Mouse (Mus musculus) lung, adult 2 months (tissue): ENCODE results near the gene Fxyd2. TPM values are rescaled to one million over a fixed set of nuclear protein-coding genes. Genes with fewer than 3 reads are reported as not detected.
A peak's percentile ranks its signal among the peaks of the same experiment; 100 is the strongest.

Source experiments
- DNase-seq: peaks from one replicate; pipeline ENCODE4 v3.0.0; 2022
- H3K4me1 ChIP-seq: fragments of 200-500 bp; 2 replicates; pipeline ENCODE4 v1.6.1; 2011; ENCODE audit warnings: low read length; ENCODE audit not compliant: control insufficient read depth, insufficient read depth
- H3K4me3 ChIP-seq: fragments of 200-500 bp; replicated peaks from 2 replicates; pipeline ENCODE3; 2011; ENCODE audit warnings: low read depth, mild to moderate bottlenecking, control low read depth, low read length; ENCODE audit errors: extremely low read depth
- CTCF ChIP-seq: fragments of 200-500 bp; IDR thresholded peaks from 2 replicates; pipeline ENCODE4 v1.5.1; 2011; ENCODE audit warnings: mild to moderate bottlenecking, low read length, control low read depth; ENCODE audit not compliant: insufficient read depth
- POLR2A ChIP-seq: fragments of 200-500 bp; IDR thresholded peaks from 2 replicates; pipeline ENCODE4 v1.6.1; 2011; ENCODE audit warnings: low read depth, mild to moderate bottlenecking, control low read depth, low read length, borderline replicate concordance; ENCODE audit errors: extremely low read depth
- WGBS: fragments of 180-500 bp; shearing (Covaris S2); methylation state at CpG from one replicate; pipeline ENCODE4 v1.1.7; 2018; 5-methylcytosine and 5-hydroxymethylcytosine counted together
- polyA plus RNA-seq: library from polyadenylated mRNA; depleted of rRNA; stranded (reverse); fragments of >200 nt; gene quantifications from 2 replicates; pipeline ENCODE4 v1.2.3, GENCODE M21; 2012; rRNA removed

The Fxyd2 gene
- polyA plus RNA-seq: 8.5 and 8.8 TPM in 2 replicates

DNA sequence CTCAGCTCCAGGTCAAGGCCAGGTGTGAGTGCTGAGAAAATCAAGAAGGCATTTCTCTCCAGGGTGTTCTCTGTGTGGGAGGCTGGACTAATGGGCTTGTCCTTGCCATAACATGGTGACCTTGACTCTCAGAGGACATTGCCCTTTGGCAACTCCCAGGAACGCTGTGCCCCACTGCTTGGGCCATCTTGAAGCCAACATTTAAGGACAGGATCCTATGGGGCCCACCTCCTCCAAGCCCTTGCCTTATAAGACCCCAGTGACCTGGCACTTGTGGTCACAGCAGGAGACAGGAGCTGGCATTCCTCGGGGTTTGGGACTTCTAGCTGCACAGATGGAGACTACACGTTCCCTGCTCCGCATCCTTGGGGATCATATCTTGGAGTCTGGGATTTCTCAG, at the start of gene Fxyd2:
Fxyd2 (plus strand) TSS at position 236 of the 400 bp plus-strand sequence.
- Histone ChIP-seq H3K4me3 (no peak within 1 kb of the TSS), H3K4me1 (no peaks in the 10 kb centered on the region)
- WGBS: 86% methylated on average over 4 of the region's 4 CpGs
- TF ChIP-seq CTCF (no peak), POLR2A (no peak)
- DNase-seq: no peak

DNA sequence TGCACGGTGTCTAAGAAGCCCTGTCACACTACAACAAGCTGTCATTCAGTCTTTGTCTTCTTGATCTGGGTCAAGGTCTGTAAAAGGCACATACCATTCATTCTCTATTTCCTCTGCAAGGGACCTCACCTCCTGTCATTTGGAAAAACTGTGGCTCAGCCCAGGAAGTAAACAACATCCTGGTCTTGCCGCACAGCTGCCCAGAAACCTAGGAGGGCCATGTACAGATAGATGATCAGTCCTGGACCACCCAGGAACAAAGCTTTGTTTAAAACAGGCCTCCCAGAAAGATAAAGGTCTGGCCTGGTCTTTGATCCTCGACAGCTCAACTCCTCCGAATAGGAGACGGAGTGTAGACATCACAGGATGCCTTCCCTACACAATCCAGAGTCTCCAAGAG, 49.6 kb upstream of the Fxyd2 start:
- WGBS: 27% methylated on average over 5 of the region's 5 CpGs
- DNase-seq: no peak
- TF ChIP-seq CTCF: no peak
- no peak for TF ChIP-seq POLR2A
- Histone ChIP-seq H3K4me3 (no peak overlapping the region), H3K4me1 (no peaks in the 10 kb centered on the region)

DNA sequence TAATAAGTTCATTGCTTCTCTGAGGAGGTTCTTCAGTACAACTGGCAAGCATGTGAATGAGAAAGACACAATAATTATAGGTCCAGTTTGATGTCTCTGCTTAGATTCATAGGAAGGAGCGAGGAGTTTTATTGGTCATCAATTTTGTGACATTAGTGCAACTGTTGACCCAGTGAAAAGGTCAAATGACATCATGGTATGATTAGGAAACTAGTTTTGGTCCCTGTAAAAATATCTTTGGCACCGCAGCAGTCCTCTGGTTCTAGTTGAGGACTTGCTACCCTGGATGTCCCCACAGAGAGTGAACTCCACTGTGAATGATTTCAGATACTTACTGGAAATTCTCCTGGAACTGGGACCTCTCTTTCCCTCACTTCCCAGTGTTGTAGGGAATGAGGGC, 44.3 kb upstream of the Fxyd2 start:
- TF ChIP-seq POLR2A (no peak), CTCF (no peak)
- no peaks in the 10 kb centered on the region for H3K4me1 ChIP-seq
- no peak overlapping the region for H3K4me3 ChIP-seq
- DNase-seq: no peak
- 63% methylated on average over 2 of the region's 2 CpGs for WGBS

DNA sequence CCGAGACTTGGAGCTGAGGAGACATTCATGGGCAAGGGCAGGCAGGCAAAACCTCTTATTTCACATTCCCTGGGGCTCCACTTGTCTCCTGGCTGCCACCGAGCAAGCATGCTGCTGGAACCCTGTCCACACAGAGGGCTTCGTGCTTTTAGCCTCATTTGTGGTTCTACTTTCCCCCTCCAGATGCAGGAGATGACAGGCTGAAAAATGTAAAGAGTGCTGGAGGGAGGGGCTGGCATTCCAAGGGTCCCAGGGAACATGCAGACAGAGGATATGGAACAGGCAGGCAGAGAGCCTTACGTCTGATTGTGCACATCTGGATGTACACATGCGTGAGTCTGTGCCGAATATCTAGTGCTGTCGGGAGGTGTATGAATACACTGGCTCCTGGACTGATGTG, 41.1 kb upstream of the Fxyd2 start:
- WGBS: 57% methylated on average over 7 of the region's 7 CpGs
- no peak for DNase-seq
- TF ChIP-seq CTCF (no peak), POLR2A (no peak)
- H3K4me3 ChIP-seq: no peak overlapping the region
- no peaks in the 10 kb centered on the region for H3K4me1 ChIP-seq

DNA sequence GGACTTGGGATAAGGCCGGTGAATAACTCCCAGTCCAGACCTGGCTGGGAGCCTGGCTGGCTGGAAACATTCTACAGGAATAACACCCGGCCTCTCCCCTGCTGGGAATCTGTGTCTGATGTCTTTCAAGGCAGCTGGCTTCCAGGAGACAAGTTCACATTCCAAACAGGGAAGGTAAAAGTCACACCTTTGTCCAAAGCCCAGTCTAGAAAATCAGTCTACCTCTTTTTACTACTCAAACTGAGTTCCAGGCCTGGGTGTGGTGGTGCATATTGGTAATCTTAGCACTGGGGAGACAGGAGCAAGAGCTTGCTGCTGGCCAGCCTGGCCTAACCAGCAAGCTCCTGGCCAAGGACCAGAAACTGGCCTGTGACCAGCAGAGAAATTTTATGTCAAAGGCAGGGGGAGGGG, 37.4 kb upstream of the Fxyd2 start:
- no peak for TF ChIP-seq POLR2A
- TF ChIP-seq CTCF: no peak

DNA sequence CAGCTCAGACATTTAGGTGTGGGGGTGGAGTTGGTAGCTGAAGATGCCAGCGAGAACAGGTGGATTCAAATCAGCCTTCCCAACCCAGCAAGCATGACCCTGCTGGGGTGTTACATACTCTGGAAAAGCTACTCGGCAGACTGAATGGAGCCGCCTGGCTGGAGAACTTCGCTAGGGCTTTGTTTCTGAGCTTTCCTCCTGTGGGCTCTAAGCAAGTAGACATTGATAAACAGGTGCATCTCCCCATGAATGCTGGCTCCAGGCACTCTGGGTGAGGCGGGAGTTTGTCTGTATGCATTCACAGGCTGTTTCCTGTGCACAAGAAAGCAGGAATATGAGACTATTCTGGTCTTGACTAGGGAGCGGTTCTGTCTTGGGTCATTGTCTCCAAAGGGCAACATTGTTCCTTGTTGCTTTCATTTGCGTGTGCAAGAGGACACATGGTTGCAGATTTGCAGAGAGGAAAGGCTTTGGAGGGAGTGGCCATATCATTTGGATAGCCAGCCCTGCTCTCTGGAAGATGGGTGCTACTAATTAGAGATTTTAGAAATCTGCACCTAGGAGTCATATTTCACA, 35.7 kb upstream of the Fxyd2 start:
- Histone ChIP-seq H3K4me3 (no peak overlapping the region), H3K4me1 (no peaks in the 10 kb centered on the region)
- DNase-seq: no peak
- 58% methylated on average over 7 of the region's 7 CpGs for WGBS
- TF ChIP-seq CTCF (no peak), POLR2A (no peak)

More for the DNA sequence above, 37.4 kb upstream of the Fxyd2 start:
- DNase-seq: no peak
- H3K4me1 ChIP-seq: no peaks in the 10 kb centered on the region
- WGBS: 32% methylated on average over 2 of the region's 2 CpGs
- no peak overlapping the region for H3K4me3 ChIP-seq

DNA sequence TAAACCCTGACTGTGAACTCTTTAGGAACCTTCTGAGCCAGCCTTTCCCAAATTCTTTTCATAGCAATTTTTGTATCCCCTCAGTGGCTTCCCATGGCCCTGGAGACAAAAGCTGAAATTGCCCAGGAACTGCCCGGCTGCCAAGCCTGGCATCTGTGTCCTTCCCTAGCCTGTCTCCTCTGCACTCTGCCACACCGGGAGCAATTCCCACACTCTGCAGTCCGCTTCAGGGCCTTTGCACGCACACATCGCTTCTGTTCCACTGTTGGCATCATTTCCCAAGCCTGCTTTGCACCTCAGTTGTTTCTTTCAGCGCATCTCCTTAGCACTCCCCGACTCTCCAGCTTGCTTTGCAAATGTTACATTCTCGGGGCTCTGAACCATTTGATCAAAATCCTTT, 31.8 kb upstream of the Fxyd2 start:
- TF ChIP-seq CTCF (no peak), POLR2A (no peak)
- no peak for DNase-seq
- H3K4me3 ChIP-seq: no peak overlapping the region
- WGBS: 47% methylated on average over 8 of the region's 8 CpGs
- H3K4me1 ChIP-seq: no peaks in the 10 kb centered on the region

DNA sequence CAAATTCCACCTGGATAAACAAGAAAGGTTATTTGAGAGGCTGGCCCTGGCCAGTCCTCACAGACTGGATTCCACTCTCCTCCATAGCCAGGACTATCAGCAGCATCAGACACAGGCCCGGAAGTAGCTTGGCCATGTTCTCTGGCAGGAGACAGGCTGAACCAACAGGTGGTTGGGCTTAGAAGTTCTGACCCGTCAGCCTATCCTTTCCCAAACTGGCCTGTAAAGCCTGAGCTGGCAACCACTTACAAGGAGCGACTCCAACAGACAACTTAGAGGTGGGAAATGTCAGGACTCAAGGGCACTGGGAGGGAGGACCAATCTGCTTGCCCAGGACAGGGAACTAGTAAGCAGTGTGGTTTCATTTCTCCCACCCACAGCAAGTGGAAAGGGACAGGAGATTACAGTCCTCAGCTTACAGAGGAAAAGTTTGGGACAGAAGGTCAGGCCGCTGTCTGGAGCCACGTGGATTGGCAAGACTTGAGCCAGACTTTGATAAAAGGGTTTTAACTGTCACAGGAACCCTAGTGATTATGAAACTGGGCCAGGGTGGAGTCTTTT, 31.0 kb upstream of the Fxyd2 start:
- H3K4me3 ChIP-seq: no peak overlapping the region
- WGBS: 43% methylated on average over 5 of the region's 5 CpGs
- no peak for DNase-seq
- H3K4me1 ChIP-seq: no peaks in the 10 kb centered on the region
- no peak for TF ChIP-seq POLR2A
- TF ChIP-seq CTCF: no peak

DNA sequence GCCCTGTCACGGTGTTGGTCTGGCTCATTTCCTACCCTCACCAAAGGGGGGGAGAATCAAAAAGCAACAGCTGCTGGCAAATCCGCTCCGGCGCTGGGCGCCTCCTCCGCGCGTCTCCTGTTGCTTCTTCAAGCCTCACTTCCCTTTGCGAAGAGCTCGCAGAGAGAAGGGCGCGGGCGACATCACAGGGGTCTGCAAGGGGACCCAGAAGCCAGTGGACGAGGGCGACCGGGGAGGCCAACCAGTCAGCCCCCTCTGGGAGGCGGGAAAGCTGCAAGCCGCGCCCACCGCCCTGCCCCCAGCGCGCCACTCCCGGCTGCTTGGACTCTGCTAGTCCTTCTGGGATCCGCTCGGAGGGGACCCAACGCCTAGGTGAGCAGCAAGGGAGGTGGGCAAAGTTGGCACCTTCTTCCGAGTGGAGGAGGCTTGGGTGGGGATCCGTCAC, 29.3 kb upstream of the Fxyd2 start, which contains the start of gene Fxyd6:
Fxyd6 (plus strand) TSS at position 69 of the 445 bp plus-strand sequence.
- peak; percentile 26 for DNase-seq
- H3K4me3 ChIP-seq: peak within 1 kb of the TSS; percentile 12
- TF ChIP-seq CTCF: no peak
- TF ChIP-seq POLR2A: no peak
- H3K4me1 ChIP-seq: no peaks in the 10 kb centered on the region
- 2% methylated on average over 28 of the region's 28 CpGs for WGBS
